Mouse (Mus musculus): ENCODE measurements around the gene Mastl.

DNA sequence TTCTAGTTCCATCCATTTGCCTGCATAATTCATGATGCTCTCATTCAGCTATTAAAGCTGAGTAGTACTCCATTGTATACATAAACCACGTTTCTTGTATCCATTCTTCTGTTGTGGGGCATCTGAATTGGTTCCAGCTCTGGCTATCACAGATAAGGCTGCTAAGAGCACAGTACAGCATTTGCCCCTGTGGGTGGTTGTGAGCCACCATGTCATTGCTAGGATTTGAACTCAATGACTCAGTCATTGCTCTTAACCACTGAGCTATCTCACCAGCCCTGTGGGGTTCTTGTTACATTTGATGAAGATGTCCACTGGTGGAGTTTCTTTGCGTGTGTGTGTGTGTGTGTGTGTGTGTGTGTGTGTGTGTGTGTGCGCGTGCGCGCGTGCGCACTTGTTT is 71.3 kb downstream of the Mastl start:
- TF ChIP-seq POLR2A (IDR thresholded peaks at IDR 0.05; ENCODE audit: extremely low read depth, insufficient read depth, low read length) = no peak
- TF ChIP-seq CTCF (IDR thresholded peaks at IDR 0.05; ENCODE audit: extremely low read depth, insufficient read depth, low read length) = no peak

All from cortical plate, adult 2 months (tissue).